Mouse (Mus musculus): ENCODE data around the gene Zfhx3. TPM values are rescaled to one million over a fixed set of nuclear protein-coding genes. Genes with fewer than 3 reads are reported as not detected.

Zfhx3 gene
- polyA plus RNA-seq, 1 experiment from 2014 or later, result 22.0 TPM

DNA sequence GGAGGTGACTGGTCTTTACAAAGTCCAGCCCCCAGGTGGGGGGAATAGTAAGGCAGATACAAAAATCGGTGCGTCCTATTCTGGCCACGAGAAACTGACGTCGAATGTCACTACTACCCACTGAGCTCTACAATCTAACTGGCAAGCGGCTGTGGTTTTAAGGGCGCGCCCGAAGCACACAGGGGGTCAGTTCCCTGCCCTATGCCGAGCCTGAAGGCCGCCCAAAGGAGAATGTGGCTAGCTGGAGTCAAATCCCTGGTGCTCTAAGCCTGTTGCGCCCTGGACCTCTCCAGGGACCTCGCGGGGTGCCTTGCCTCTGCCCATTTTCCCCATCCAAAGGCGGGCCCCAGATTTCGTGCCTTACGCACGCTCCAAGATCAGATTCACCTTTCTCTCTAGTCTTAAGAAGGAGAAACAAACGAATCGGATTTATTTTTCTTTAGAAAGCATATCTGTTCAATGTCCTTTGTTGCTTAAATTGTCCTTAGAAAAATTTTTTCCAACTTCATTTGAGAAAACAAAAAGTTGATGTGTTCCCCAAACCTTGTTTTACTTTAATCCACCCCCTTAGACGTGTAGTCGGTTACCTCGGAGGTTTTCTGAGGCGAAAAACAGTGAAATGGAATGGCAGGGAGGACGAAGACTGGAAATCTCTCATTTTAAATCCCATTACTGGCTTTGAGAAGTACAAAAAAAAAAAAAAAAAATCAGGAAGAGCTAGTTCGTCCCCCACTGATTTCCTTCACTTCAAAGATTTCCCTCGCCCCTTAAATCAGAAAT, 754.4 kb downstream of the Zfhx3 start:
- peak overlapping the region; percentile 31; the same call in 1 of the 2 replicates for H3K27ac ChIP-seq
- no peak for DNase-seq (ENCODE audit: low spot score)
- H3K9me3 ChIP-seq, result no peaks in the 10 kb centered on the region
- 2% methylated on average over 27 of the region's 27 CpGs for WGBS
- H3K36me3 ChIP-seq, result no peaks in the 10 kb centered on the region
- peak overlapping the region; percentile 49 for H3K4me3 ChIP-seq
- peaks cover 79% of the 10 kb centered on the region for H3K4me1 ChIP-seq (replicated peaks)
- peaks cover 91% of the 10 kb centered on the region for H3K27me3 ChIP-seq (ENCODE audit: insufficient read depth, poor library complexity, severe bottlenecking)

DNA sequence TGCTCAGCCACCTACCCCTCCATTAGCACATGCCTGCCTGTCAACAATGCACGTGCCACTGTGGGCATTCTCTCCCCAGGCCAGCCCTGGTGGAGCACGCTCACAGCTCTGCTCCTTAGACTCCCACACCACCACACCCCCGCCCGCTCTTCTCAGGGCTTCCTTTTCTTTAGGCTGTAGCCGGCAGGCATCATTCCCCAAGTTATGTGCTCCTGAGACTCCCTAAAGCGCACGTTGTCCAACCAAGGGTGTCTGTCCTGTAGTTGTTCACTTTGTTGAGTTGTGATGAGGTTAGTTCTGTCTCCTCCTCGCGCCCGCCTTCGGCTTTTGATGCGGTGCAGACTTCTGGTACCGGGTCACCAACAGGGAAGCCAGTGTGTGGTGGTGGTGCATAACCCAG, 755.1 kb downstream of the Zfhx3 start:
- no peaks in the 10 kb centered on the region for H3K9me3 ChIP-seq
- no peak overlapping the region for H3K27ac ChIP-seq
- under 1% methylated on average over 13 of the region's 13 CpGs for WGBS
- peaks cover 79% of the 10 kb centered on the region for H3K4me1 ChIP-seq (replicated peaks)
- no peaks in the 10 kb centered on the region for H3K36me3 ChIP-seq
- H3K27me3 ChIP-seq (ENCODE audit: insufficient read depth, poor library complexity, severe bottlenecking), result peaks cover 87% of the 10 kb centered on the region
- H3K4me3 ChIP-seq, result peak overlapping the region; percentile 39
- peak; percentile 68 for DNase-seq (ENCODE audit: low spot score)

DNA sequence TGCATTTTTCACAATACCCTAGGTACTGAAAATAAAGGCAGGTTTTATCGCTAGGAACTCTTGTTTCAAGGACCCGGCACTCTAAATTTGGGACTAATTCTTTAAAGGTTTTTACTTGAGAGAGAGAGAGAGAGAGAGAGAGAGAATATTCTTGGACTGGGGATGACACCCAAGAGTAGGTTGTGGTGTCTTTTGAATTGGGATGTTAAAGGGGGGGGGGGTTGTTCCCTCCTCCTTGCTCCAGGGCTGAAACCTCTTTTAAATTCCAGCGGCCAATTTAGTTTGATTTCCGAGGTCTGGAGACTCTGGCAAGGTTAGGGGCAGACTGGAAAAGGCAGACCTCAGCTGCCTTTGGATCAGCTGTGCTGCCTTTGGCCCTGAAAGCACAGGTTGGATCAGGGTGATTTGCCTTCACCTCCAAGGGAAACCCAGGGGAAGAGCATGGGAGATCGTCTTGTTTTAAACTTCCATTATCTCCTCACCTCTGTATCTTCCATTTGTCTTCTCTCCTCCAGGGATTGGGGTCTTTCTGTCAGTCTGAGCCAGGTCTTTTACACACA, 755.7 kb downstream of the Zfhx3 start:
- 2% methylated on average over 5 of the region's 5 CpGs for WGBS
- no peaks in the 10 kb centered on the region for H3K9me3 ChIP-seq
- H3K4me3 ChIP-seq, result peak overlapping the region; percentile 39
- no peak overlapping the region for H3K27ac ChIP-seq
- no peaks in the 10 kb centered on the region for H3K36me3 ChIP-seq
- peaks cover 81% of the 10 kb centered on the region for H3K27me3 ChIP-seq (ENCODE audit: insufficient read depth, poor library complexity, severe bottlenecking)
- H3K4me1 ChIP-seq (replicated peaks), result peaks cover 83% of the 10 kb centered on the region
- DNase-seq (ENCODE audit: low spot score), result no peak

DNA sequence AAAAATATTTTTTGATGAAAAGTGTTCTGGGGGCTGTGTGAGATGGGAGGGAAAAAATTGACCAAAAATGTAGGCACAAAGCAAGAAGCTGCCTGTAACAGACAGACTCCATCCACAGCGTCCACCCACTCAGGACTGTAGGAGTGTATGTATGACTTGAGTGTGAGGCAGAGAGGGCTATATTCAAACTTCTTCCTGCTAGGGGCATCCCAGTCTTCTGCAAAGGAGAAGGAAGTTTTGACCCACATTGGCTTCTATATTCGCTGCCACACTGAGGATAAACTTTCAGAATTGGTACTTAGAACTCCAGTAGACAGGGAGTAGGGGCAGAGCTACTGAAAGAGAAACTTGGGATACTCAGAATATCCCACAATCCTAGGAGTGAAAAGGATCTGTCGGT, 756.6 kb downstream of the Zfhx3 start:
- WGBS, result 4% methylated on average over 3 of the region's 3 CpGs
- H3K4me1 ChIP-seq (replicated peaks), result peaks cover 76% of the 10 kb centered on the region
- no peaks in the 10 kb centered on the region for H3K9me3 ChIP-seq
- DNase-seq (ENCODE audit: low spot score), result no peak
- H3K27ac ChIP-seq, result no peak overlapping the region
- H3K36me3 ChIP-seq, result no peaks in the 10 kb centered on the region
- H3K4me3 ChIP-seq, result peak overlapping the region; percentile 48
- H3K27me3 ChIP-seq (ENCODE audit: insufficient read depth, poor library complexity, severe bottlenecking), result peaks cover 72% of the 10 kb centered on the region

DNA sequence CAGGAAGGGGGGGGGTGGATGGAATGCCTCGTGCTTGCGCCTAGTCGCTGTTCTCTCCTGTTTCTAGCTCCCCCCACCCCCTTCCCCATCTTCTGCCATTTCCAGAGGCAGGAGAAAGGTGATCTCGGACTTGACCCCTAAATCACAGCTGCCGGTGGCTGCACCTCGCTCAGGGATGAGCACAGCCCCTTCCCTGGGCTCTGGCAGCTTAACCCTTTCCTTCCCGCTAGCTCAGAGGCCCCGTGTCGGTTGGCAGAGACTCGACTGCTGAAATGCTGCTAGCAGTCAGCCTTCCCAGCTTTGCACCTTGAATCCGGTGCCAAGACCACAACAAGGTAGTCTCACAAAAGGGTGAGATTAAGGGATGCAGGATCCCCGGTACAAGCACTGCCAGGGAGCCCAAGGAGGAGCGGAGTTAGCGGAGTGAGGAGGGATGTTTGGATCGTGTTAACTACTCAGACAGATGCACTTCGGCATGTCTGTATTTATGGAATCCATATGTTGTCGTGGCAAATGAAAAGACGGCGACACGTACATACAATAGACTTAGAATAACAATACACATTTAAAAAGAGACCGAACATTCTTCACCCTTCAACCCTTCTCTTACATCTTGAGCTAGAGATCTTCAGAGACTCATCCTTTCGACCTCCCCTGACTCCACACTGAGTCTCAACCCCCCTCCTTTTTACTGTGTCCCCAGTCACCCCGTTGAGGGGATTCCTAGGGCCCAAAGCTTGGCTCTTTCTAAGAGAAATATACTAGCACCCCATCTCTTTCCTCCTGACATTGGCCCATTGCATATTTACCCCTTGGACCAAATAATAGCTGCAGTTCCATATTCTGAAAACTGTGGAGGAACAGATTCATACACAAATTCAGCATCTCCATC, 757.3 kb downstream of the Zfhx3 start:
- peaks cover 65% of the 10 kb centered on the region for H3K27me3 ChIP-seq (ENCODE audit: insufficient read depth, poor library complexity, severe bottlenecking)
- whole genome bisulfite sequencing, result under 1% methylated on average over 23 of the region's 23 CpGs
- peaks cover 76% of the 10 kb centered on the region for H3K4me1 ChIP-seq (replicated peaks)
- DNase-seq (ENCODE audit: low spot score), result peak; percentile 68
- H3K9me3 ChIP-seq, result no peaks in the 10 kb centered on the region
- H3K27ac ChIP-seq, result peak overlapping the region; percentile 75
- no peaks in the 10 kb centered on the region for H3K36me3 ChIP-seq
- H3K4me3 ChIP-seq, result peak overlapping the region; percentile 48

DNA sequence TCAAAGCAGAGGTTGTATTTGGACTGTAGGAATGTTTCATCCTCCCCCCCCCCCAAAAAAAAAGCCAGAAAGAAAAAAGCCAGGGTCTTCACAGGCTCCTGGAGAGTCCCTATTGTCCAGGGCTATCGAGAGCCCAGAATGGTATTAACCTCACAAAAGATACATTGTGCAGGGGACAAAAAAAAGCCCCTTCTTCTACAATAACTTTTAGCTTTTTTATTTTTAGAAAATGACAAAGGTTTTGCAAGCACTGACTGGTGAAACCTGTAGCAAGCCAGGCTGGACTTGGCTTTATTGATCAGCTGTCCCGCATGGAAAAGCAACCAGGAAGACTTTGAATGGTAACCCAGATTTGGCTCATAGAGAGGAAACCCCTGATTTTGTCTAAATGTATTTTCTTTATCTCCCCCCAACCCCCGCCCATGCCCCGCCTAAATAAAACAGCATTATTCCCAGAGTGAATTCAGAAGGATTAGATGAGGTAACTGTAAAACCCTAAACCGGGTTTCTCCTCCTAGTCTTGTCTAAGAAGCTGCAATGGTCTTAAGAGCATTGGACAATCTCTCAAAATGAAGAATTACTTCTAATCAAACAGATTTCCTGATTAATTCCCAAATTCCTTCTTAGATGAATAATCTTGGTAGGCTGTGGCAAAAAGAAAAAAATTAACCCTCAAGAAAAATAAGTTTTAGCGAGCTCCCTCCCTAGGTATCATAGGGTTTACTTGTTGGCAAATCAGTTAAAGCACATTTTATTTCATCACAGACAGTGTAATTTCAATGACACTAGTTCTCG, 759.1 kb downstream of the Zfhx3 start:
- H3K27me3 ChIP-seq (ENCODE audit: insufficient read depth, poor library complexity, severe bottlenecking), result peaks cover 47% of the 10 kb centered on the region
- DNase-seq (ENCODE audit: low spot score), result no peak
- peaks cover 79% of the 10 kb centered on the region for H3K4me1 ChIP-seq (replicated peaks)
- 0 out of 2 replicates have a peak overlapping the region, but pooled peaks have one; percentile 3 for H3K27ac ChIP-seq
- WGBS, result 5% methylated on average over 7 of the region's 7 CpGs
- H3K4me3 ChIP-seq, result peak overlapping the region; percentile 95
- no peaks in the 10 kb centered on the region for H3K9me3 ChIP-seq
- H3K36me3 ChIP-seq, result no peaks in the 10 kb centered on the region

DNA sequence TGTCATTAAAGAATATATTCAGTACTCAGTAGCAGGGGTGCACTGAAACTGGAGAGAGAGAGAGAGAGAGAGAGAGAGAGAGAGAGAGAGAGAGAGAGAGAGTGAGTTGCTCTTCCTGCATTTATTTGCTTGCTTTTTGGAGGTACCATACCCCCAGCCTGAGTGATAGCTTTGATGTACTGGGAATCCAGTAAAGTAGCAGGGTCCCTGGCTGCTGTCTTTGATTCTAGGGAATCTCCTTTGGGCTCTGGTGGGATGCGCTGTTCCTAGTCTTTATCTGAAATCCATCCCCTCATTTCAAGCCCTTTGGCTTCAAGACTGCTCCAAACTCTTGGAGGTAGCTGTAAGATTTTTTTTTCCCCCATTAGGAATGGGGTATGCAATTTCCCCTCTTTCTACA, 759.8 kb downstream of the Zfhx3 start:
- peaks cover 80% of the 10 kb centered on the region for H3K4me1 ChIP-seq (replicated peaks)
- no peak for DNase-seq (ENCODE audit: low spot score)
- peaks cover 40% of the 10 kb centered on the region for H3K27me3 ChIP-seq (ENCODE audit: insufficient read depth, poor library complexity, severe bottlenecking)
- peak overlapping the region; percentile 53 for H3K27ac ChIP-seq
- H3K36me3 ChIP-seq, result no peaks in the 10 kb centered on the region
- peak overlapping the region; percentile 95 for H3K4me3 ChIP-seq
- no peaks in the 10 kb centered on the region for H3K9me3 ChIP-seq
- 0% methylated on average over 1 of the region's 1 CpGs for WGBS

DNA sequence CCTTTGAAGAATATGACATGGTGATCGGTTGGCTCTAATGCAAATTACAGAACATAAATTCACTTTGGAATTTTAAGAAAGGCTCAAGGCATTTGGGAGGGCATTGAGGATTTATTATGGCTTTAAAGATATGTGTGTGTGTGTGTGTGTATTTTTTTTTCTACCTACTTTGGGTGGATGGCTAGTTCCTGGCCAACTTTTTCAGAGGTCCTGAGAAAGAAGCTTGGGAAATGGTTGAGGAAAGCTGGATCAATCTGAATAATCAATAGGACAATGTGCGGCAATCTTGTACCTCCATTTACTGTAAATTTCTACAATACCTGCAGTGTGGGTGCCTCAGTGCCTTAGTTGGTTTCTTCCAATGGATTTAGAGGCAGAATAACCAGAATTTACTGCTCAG, 763.3 kb downstream of the Zfhx3 start:
- peak overlapping the region; percentile 100 for H3K27ac ChIP-seq
- H3K36me3 ChIP-seq, result no peaks in the 10 kb centered on the region
- DNase-seq (ENCODE audit: low spot score), result no peak
- H3K4me1 ChIP-seq (replicated peaks), result peaks cover 84% of the 10 kb centered on the region
- peaks cover 6% of the 10 kb centered on the region; the same call in 1 of the 2 replicates for H3K27me3 ChIP-seq (ENCODE audit: insufficient read depth, poor library complexity, severe bottlenecking)
- peak overlapping the region; percentile 95 for H3K4me3 ChIP-seq
- WGBS, result 49% methylated on average over 2 of the region's 2 CpGs
- H3K9me3 ChIP-seq, result no peaks in the 10 kb centered on the region

DNA sequence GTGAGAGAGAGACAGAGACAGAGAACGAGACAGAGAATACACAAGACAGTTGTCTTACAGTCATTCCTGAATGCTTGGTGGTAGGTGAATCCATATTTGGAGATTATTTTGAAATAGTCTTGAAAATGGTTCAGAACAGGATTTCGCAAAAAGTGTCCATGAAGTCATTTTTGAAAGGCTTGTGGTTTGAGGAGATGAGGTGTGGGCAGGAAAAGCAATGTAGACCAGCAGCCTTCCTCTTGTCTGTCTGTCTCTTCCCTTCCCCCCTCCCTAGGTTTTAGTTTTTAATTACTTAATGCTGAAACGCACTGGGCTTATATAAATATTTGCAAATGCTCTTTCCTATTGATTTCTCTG, 764.0 kb downstream of the Zfhx3 start:
- WGBS, result 53% methylated on average over 3 of the region's 3 CpGs
- Histone ChIP-seq H3K27me3 (ENCODE audit: insufficient read depth, poor library complexity, severe bottlenecking) (no peaks in the 10 kb centered on the region), H3K36me3 (no peaks in the 10 kb centered on the region), H3K4me1 (replicated peaks) (peaks cover 84% of the 10 kb centered on the region), H3K9me3 (no peaks in the 10 kb centered on the region), H3K27ac (peak overlapping the region; percentile 80), H3K4me3 (peak overlapping the region; percentile 95)
- no peak for DNase-seq (ENCODE audit: low spot score)

DNA sequence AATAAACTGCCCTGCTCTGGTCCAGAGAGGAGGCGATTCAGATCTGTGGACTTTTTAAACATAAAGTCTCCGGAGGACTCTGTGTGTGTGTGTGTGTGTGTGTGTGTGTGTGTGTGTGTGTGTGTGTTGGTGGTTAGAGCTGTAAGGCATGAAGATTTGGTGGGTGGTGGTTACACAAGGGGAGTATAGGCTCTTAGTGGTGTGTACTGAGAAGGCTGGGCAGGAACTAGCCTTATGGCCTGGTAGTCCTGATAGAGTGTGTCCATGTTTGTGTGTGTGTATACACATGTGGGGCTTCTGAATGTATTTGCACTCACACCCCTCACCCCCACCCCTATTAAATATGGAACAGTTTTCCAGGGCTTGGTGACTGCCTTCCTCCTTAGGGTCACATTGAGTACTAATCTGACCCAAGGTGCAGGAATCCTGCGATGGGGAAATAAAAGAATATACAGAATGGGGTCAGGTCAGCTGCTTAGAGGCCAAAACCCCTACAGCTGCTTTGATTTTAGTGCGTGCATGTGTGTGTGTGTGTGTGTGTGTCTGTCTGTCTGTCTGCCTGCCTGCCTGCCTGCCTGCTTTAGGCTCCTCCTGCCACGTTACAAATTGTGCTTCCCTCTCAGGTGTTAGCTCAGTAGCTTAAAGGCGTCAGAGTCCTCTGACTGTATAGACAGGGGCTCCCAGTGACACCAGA, 764.6 kb downstream of the Zfhx3 start:
- H3K4me3 ChIP-seq, result peak overlapping the region; percentile 95
- no peaks in the 10 kb centered on the region for H3K9me3 ChIP-seq
- no peaks in the 10 kb centered on the region for H3K36me3 ChIP-seq
- peak overlapping the region; percentile 80 for H3K27ac ChIP-seq
- no peaks in the 10 kb centered on the region for H3K27me3 ChIP-seq (ENCODE audit: insufficient read depth, poor library complexity, severe bottlenecking)
- 22% methylated on average over 6 of the region's 6 CpGs for WGBS
- peak; percentile 11 for DNase-seq (ENCODE audit: low spot score)
- peaks cover 84% of the 10 kb centered on the region for H3K4me1 ChIP-seq (replicated peaks)

DNA sequence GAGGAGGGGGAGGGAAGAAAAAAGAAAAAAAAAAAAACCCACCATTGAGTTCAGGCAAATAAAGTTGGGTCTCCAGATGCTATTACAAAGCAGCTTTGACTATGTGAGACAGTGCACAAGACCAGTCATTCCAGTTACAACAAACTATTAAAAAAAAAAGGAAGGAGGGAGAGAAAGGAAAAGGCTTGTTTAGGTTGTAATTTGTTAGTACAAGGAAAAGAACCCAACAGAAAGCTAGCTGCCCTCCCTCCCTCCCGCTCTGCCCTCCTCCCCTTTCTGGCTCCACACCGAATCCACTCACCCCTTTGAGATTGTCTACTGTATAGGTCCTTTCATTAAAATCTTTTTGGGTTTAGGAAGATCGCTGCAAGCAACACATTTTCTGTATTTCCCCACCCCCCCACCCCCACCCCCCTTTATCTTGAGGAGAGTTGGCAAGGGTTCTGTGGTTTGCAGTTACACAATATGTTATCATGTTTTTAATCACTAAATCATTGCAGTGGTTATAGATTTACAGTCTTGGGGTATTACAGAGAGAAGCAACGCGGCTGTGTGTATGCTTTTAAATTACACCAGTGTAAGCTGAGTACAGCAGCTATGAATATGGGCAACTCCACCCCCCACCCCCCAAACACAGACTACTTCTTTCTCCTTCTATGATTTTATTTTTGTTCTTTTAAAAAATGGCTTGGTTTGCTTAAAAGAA, 765.3 kb downstream of the Zfhx3 start:
- WGBS, result 36% methylated on average over 5 of the region's 5 CpGs
- Histone ChIP-seq H3K27me3 (ENCODE audit: insufficient read depth, poor library complexity, severe bottlenecking) (no peaks in the 10 kb centered on the region), H3K9me3 (no peaks in the 10 kb centered on the region), H3K27ac (peak overlapping the region; percentile 80), H3K4me3 (peak overlapping the region; percentile 95; the same call in 1 of the 2 replicates), H3K4me1 (replicated peaks) (peaks cover 84% of the 10 kb centered on the region), H3K36me3 (no peaks in the 10 kb centered on the region)
- DNase-seq (ENCODE audit: low spot score), result peak; percentile 2

All from hindbrain, embryonic 10.5 days (tissue).